Mouse (Mus musculus) kidney, embryonic 15.5 days (tissue): Measurements from ENCODE around the gene Islr. TPM values are rescaled to one million over a fixed set of nuclear protein-coding genes. Genes with fewer than 3 reads are reported as not detected.
"Not testable (repeated sequence)": the region's sequence is repeated elsewhere in the genome, so short reads cannot be mapped to it uniquely, and the experiment has no call there.

ENCODE experiments used
- ATAC-seq: fragments of 200-750 bp; cut with Nextera tagmentation; replicated peaks from 2 replicates; pipeline ENCODE4 v1.8.0; 2017; ENCODE audit warnings: moderate TSS enrichment; ENCODE audit not compliant: low FRiP score
- H3K27ac ChIP-seq: fragments of 300-500 bp; sonication (generic); 2 replicates; pipeline ENCODE4 v1.5.1; 2015; ENCODE audit warnings: mild to moderate bottlenecking, inconsistent platforms
- H3K27me3 ChIP-seq: fragments of 300-500 bp; sonication (generic); 2 replicates; pipeline ENCODE4 v1.6.1; 2015; ENCODE audit warnings: inconsistent platforms
- H3K36me3 ChIP-seq: fragments of 300-500 bp; sonication (generic); 2 replicates; pipeline ENCODE4 v1.6.1; 2015; ENCODE audit warnings: inconsistent platforms
- H3K4me1 ChIP-seq: fragments of 300-500 bp; sonication (generic); 2 replicates; pipeline ENCODE4 v1.6.1; 2015; ENCODE audit warnings: inconsistent platforms
- H3K4me2 ChIP-seq: fragments of 300-500 bp; sonication (generic); 2 replicates; pipeline ENCODE4 v1.6.1; 2015; ENCODE audit warnings: moderate library complexity, mild to moderate bottlenecking, inconsistent platforms
- H3K4me3 ChIP-seq: fragments of 300-500 bp; sonication (generic); replicated peaks from 2 replicates; pipeline ENCODE4 v1.5.1; 2015; ENCODE audit warnings: mild to moderate bottlenecking, inconsistent platforms
- H3K9ac ChIP-seq: fragments of 300-500 bp; sonication (generic); 2 replicates; pipeline ENCODE4 v1.6.1; 2015; ENCODE audit warnings: mild to moderate bottlenecking, inconsistent platforms
- H3K9me3 ChIP-seq: fragments of 300-500 bp; sonication (generic); replicated peaks from 2 replicates; pipeline ENCODE4 v1.6.1; 2016; ENCODE audit warnings: inconsistent platforms
- WGBS: fragments of 180-500 bp; shearing (Covaris S2); methylation state at CpG from one replicate; pipeline ENCODE4 v1.1.7; 2015; ENCODE audit warnings: mixed read lengths; 5-methylcytosine and 5-hydroxymethylcytosine counted together
- polyA plus RNA-seq: library from polyadenylated mRNA; unstranded; fragments of >200 nt; fragmentation: Nextera tagmentation; extraction: Ambion mirVana; gene quantifications from 2 replicates; pipeline ENCODE4 v1.2.1, GENCODE M21; 2015

Gene Islr
- 78.7 and 94.7 TPM in 2 replicates for polyA plus RNA-seq

- peaks cover 52% of the 10 kb centered on the region for H3K4me1 ChIP-seq
- H3K9ac ChIP-seq = 0 out of 2 replicates have a peak within 1 kb of the TSS, but pooled peaks have one; percentile 26
- no peaks in the 10 kb centered on the region for H3K36me3 ChIP-seq
- 3% methylated on average over 42 of the region's 42 CpGs for WGBS
- peak within 1 kb of the TSS; percentile 40 for H3K4me3 ChIP-seq
- no peak within 1 kb of the TSS for H3K27ac ChIP-seq
- peak; percentile 74 for ATAC-seq
- H3K4me2 ChIP-seq = peak within 1 kb of the TSS; percentile 64
- H3K9me3 ChIP-seq = no peaks in the 10 kb centered on the region
- H3K27me3 ChIP-seq = peaks cover 59% of the 10 kb centered on the region
Observed at GRCm38 (mm10) chr9:58203516-58204447, at the start of gene Islr, which contains the start of gene Islr2. Islr (minus strand) TSS chr9:58204306. Islr2 (minus strand) TSS chr9:58204319.

DNA sequence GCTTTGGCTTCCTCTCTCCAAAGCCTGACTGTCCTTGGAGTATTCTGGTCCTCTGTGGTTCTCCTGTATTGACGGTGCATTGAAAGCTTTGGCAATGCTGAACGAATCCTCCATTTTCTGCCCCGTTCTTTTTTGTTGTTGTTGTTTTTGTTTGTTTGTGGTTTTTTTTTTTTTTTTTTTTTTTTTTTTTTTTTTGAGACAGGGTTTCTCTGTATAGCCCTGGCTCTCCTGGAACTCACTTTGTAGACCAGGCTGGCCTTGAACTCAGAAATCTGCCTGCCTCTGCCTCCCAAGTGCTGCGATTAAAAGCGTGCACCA is 49.7 kb upstream of the Islr start:
- H3K9me3 ChIP-seq, ATAC-seq, H3K27me3 ChIP-seq: not testable (repeated sequence)
- H3K4me3 ChIP-seq = peak overlapping the region; percentile 89
- H3K27ac ChIP-seq = peak overlapping the region; percentile 89
- peak overlapping the region; percentile 72 for H3K9ac ChIP-seq
- 66% methylated on average over 5 of the region's 5 CpGs for WGBS
- H3K36me3 ChIP-seq = peaks cover 31% of the 10 kb centered on the region
- peaks cover 27% of the 10 kb centered on the region for H3K4me1 ChIP-seq
- H3K4me2 ChIP-seq = peak overlapping the region; percentile 79

- Histone ChIP-seq H3K4me1 (peaks cover 33% of the 10 kb centered on the region), H3K36me3 (peaks cover 27% of the 10 kb centered on the region), H3K27me3 (no peaks in the 10 kb centered on the region), H3K4me3 (peak within 1 kb of the TSS; percentile 89), H3K9ac (peak within 1 kb of the TSS; percentile 72), H3K4me2 (peak within 1 kb of the TSS; percentile 79), H3K27ac (peak within 1 kb of the TSS; percentile 89), H3K9me3 (no peaks in the 10 kb centered on the region)
- under 1% methylated on average over 31 of the region's 31 CpGs for WGBS
- ATAC-seq = peak; percentile 97
Observed at GRCm38 (mm10) chr9:58253033-58253804, 49.1 kb upstream of the Islr start, which contains the start of gene Stoml1. Stoml1 (plus strand) TSS chr9:58253164.

- not testable (repeated sequence) for H3K4me3 ChIP-seq, H3K9me3 ChIP-seq, H3K4me2 ChIP-seq, H3K27me3 ChIP-seq, ATAC-seq
- Histone ChIP-seq H3K36me3 (0 out of 2 replicates have a peak, but pooled peaks cover 12% of the 10 kb centered on the region), H3K4me1 (peaks cover 56% of the 10 kb centered on the region), H3K9ac (0 out of 2 replicates have a peak overlapping the region, but pooled peaks have one; percentile 80), H3K27ac (peak overlapping the region; percentile 97)
- 92% methylated on average over 1 of the region's 1 CpGs for WGBS
Observed at GRCm38 (mm10) chr9:58250730-58251129, 46.6 kb upstream of the Islr start.

DNA sequence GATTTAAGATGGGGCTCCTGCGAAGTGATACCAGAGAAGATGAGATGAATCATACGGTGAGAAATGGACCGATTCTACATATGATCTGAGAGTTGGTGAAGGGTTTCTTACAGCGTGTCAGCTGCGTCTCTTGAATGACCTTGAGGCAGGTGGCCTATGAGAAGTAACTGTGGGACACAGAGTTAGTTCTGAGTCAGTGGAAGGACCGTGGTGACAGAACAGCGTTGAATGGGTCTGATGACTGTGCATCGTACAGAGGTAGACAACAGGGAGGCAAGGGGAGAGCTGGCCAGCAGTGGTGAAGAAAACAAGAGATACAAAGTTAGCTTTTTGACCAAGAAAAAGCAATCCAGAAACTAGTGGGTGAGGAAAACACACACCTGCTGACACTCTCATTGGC is 46.2 kb upstream of the Islr start:
- peak overlapping the region; percentile 77 for H3K4me2 ChIP-seq
- peak overlapping the region; percentile 80 for H3K9ac ChIP-seq
- H3K4me3 ChIP-seq = peak overlapping the region; percentile 63
- no peaks in the 10 kb centered on the region for H3K27me3 ChIP-seq
- H3K9me3 ChIP-seq = no peaks in the 10 kb centered on the region
- peak overlapping the region; percentile 97 for H3K27ac ChIP-seq
- WGBS = 77% methylated on average over 8 of the region's 8 CpGs
- peaks cover 56% of the 10 kb centered on the region for H3K4me1 ChIP-seq
- H3K36me3 ChIP-seq = peaks cover 10% of the 10 kb centered on the region; the same call in 1 of the 2 replicates
- no peak for ATAC-seq

- ATAC-seq = peak; percentile 61; the same call in 1 of the 2 replicates
Observed at GRCm38 (mm10) chr9:58249592-58250192, 45.6 kb upstream of the Islr start, which contains the start of gene Pml. Pml (minus strand) TSS chr9:58249786.

DNA sequence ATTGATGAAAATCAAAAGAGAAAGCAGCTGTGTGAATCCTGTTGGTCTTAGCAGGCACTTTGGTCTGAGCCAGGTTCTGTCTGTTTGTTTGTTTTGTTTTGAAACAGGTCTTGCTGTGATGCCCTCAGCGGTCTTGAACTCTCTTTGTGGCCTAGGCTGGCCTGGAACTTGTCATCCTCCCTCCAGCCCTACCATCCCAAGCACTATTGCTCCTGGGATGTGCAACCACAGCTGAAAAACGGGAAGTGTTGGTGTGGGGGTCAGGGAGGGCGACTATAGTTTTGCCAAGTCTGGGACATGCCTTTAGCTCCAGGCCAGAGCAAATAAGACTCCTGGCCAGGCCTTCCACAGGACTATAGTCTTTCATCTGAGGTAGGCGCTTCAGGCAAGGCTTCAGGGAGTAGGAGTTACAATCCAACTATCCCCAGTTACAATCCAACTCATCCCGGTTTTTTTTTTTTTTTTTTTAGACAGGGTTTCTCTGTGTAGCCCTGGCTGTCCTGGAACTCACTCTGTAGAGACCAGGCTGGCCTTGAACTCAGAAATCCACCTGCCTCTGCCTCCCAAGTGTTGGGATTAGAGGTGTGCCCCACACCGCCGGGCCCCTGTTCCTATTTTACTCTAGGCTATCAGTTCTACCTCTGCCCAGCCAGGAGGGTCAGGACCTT is 44.8 kb upstream of the Islr start:
- Histone ChIP-seq H3K4me1 (peaks cover 52% of the 10 kb centered on the region), H3K4me3 (peak overlapping the region; percentile 63), H3K9ac (peak overlapping the region; percentile 80), H3K36me3 (peaks cover 24% of the 10 kb centered on the region), H3K27me3 (no peaks in the 10 kb centered on the region), H3K27ac (peak overlapping the region; percentile 97), H3K4me2 (peak overlapping the region; percentile 77), H3K9me3 (no peaks in the 10 kb centered on the region)
- 20% methylated on average over 7 of the region's 7 CpGs for WGBS
- no peak for ATAC-seq

More at GRCm38 (mm10) chr9:58249592-58250192, 45.6 kb upstream of the Islr start, which contains the start of gene Pml:
- peaks cover 17% of the 10 kb centered on the region; the same call in 1 of the 2 replicates for H3K36me3 ChIP-seq
- WGBS = under 1% methylated on average over 16 of the region's 16 CpGs
- peak within 1 kb of the TSS; percentile 80 for H3K9ac ChIP-seq
- H3K27ac ChIP-seq = peak within 1 kb of the TSS; percentile 97
- H3K9me3 ChIP-seq = no peaks in the 10 kb centered on the region
- H3K4me3 ChIP-seq = peak within 1 kb of the TSS; percentile 63
- no peaks in the 10 kb centered on the region for H3K27me3 ChIP-seq
- H3K4me1 ChIP-seq = peaks cover 53% of the 10 kb centered on the region
- peak within 1 kb of the TSS; percentile 77 for H3K4me2 ChIP-seq

DNA sequence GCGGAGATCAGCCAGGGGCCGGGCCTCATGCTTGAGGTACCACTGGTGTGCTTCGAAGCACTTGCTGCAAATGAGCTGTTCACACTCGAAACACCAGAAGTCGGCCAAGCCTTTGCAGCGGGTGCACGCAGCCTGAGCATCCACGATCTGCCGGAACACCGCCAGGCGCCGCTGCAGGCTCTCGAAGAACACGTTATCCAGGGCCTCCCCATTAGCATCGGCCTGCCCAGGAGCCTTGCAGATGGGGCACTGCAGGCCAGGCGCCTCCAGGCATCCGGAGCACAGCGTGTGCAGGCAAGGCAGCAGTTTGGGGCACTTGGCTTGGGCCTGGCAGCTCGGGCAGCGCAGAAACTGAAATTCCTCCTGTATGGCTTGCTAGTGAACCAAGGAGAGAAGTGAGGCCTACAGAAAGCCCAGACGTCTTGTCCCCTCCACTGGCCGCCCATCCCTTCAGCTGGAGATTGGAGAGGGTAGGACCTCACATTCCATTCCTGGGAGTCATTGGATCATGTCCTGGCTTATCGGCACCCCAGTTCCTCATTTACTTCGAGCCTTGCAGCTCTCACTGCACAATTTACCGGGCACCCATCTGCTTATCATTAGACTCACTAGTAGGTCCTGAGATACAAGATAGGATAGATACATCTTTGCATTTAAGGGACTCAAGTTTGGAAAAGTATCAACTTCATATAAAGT is 43.1 kb upstream of the Islr start:
- H3K4me2 ChIP-seq = peak overlapping the region; percentile 77
- peak overlapping the region; percentile 80 for H3K27ac ChIP-seq
- peak overlapping the region; percentile 42 for H3K9ac ChIP-seq
- WGBS = 6% methylated on average over 25 of the region's 25 CpGs
- H3K9me3 ChIP-seq = no peaks in the 10 kb centered on the region
- H3K4me3 ChIP-seq = peak overlapping the region; percentile 32
- no peaks in the 10 kb centered on the region for H3K27me3 ChIP-seq
- H3K4me1 ChIP-seq = peaks cover 62% of the 10 kb centered on the region
- peak; percentile 81 for ATAC-seq
- peaks cover 39% of the 10 kb centered on the region for H3K36me3 ChIP-seq

DNA sequence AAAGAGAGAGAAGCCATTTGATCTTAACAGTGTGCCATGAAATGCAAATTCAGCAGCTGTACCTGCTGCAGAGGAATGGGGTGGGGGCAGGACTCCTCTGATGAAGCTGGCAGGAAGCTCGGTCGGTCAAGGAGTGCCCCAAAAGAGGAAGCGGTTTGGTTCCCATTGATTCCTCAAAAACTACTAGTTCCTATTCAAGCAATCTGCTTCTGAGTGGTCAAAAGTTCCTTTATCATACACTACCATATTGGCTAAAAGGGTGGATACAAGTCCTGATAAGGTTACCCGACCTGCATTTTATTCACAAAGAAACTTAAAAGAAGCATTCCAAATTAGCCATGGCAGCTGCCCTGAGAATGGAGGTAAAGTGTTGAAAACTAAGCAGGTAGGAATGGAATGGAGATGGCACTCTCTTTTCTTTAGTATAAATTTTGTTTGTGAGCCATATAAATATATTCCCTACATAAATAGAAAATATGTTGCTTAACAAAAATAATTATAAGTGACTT is 42.0 kb upstream of the Islr start:
- Histone ChIP-seq H3K9me3 (no peaks in the 10 kb centered on the region), H3K27ac (no peak overlapping the region), H3K4me3 (no peak overlapping the region), H3K27me3 (no peaks in the 10 kb centered on the region), H3K9ac (no peak overlapping the region), H3K36me3 (peaks cover 42% of the 10 kb centered on the region), H3K4me2 (0 out of 2 replicates have a peak overlapping the region, but pooled peaks have one; percentile 22), H3K4me1 (peaks cover 71% of the 10 kb centered on the region)
- WGBS = 40% methylated on average over 4 of the region's 4 CpGs
- no peak for ATAC-seq

DNA sequence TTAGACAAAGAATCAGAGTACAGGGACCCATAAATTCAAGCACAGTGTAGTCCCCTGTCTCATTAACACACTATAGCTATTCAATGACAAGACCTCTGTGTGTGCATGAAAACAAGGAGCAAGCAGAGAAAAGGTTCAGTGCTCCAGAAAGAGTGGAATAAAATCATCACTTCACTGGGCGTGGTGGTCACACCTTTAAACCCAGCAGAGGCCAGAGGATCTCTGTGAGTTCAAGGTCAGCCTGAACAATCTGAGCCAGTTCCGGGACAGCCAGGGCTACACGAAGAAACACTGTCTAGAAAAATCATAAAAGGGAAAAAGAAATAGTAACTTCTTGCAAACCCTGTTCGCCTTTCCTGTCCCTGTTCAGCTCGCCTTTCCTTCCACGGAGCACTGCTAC is 39.6 kb upstream of the Islr start:
- ATAC-seq = no peak
- Histone ChIP-seq H3K36me3 (peaks cover 50% of the 10 kb centered on the region), H3K27ac (no peak overlapping the region), H3K9me3 (no peaks in the 10 kb centered on the region), H3K4me3 (no peak overlapping the region), H3K27me3 (no peaks in the 10 kb centered on the region), H3K4me1 (peaks cover 56% of the 10 kb centered on the region), H3K9ac (no peak overlapping the region), H3K4me2 (no peak overlapping the region)
- 65% methylated on average over 6 of the region's 6 CpGs for WGBS
